Mouse (Mus musculus) lung, postnatal 0 days (tissue): ENCODE data around the gene Mrpl9. TPM values are rescaled to one million over a fixed set of nuclear protein-coding genes. Genes with fewer than 3 reads are reported as not detected.

ENCODE experiments used
- ATAC-seq: fragments of 200-750 bp; cut with Nextera tagmentation; 2 replicates; pipeline ENCODE4 v1.8.0; 2017; ENCODE audit warnings: moderate library complexity
- DNase-seq: peaks from one replicate; pipeline ENCODE4 v3.0.0-alpha.2; 2016; ENCODE audit warnings: low spot score
- H3K27ac ChIP-seq: fragments of 300-500 bp; sonication (generic); 2 replicates; pipeline ENCODE4 v1.5.1; 2014; ENCODE audit warnings: antibody characterized with exemption, mild to moderate bottlenecking, low read length, mixed read lengths
- H3K27me3 ChIP-seq: fragments of 300-500 bp; sonication (generic); replicated peaks from 2 replicates; pipeline ENCODE4 v1.6.1; 2014; ENCODE audit warnings: low read length, mixed read lengths; ENCODE audit not compliant: insufficient read depth
- H3K36me3 ChIP-seq: fragments of 300-500 bp; sonication (generic); 2 replicates; pipeline ENCODE4 v1.6.1; 2014; ENCODE audit warnings: low read length, mixed read lengths; ENCODE audit not compliant: insufficient read depth
- H3K4me1 ChIP-seq: fragments of 300-500 bp; sonication (generic); 2 replicates; pipeline ENCODE4 v1.6.1; 2014; ENCODE audit warnings: antibody characterized with exemption, low read depth, low read length, mixed read lengths; ENCODE audit not compliant: insufficient read depth
- H3K4me2 ChIP-seq: fragments of 300-500 bp; sonication (generic); replicated peaks from 2 replicates; pipeline ENCODE4 v1.6.1; 2014; ENCODE audit warnings: low read depth, mild to moderate bottlenecking, low read length, moderate library complexity, mixed read lengths
- H3K4me3 ChIP-seq: fragments of 300-500 bp; sonication (generic); 2 replicates; pipeline ENCODE4 v1.5.1; 2014; ENCODE audit warnings: low read depth, low read length
- H3K9ac ChIP-seq: fragments of 300-500 bp; sonication (generic); replicated peaks from 2 replicates; pipeline ENCODE4 v1.6.1; 2014; ENCODE audit warnings: low read depth, mild to moderate bottlenecking
- H3K9me3 ChIP-seq: fragments of 300-500 bp; sonication (generic); 2 replicates; pipeline ENCODE4 v1.6.1; 2016; ENCODE audit warnings: low read length, mixed read lengths
- CTCF ChIP-seq: IDR thresholded peaks from 2 replicates; pipeline ENCODE4 v1.5.1; 2016; ENCODE audit warnings: antibody characterized with exemption, mild to moderate bottlenecking
- EP300 ChIP-seq: IDR thresholded peaks from 2 replicates; pipeline ENCODE4 v1.6.1; 2016; ENCODE audit warnings: antibody characterized with exemption, mild to moderate bottlenecking, control low read depth
- WGBS: fragments of 180-500 bp; shearing (Covaris S2); extraction: QIAGEN DNeasy Blood & Tissue Kit; methylation state at CpG from one replicate; pipeline ENCODE4 v1.1.7; 2014; 5-methylcytosine and 5-hydroxymethylcytosine counted together
- polyA plus RNA-seq: library from polyadenylated mRNA; unstranded; fragments of >200 nt; fragmentation: Nextera tagmentation; extraction: Ambion mirVana; gene quantifications from 2 replicates; pipeline ENCODE4 v1.2.1, GENCODE M21; 2015

The Mrpl9 gene
- polyA plus RNA-seq, 1 experiment from 2014 or later, result 39.2 TPM

DNA sequence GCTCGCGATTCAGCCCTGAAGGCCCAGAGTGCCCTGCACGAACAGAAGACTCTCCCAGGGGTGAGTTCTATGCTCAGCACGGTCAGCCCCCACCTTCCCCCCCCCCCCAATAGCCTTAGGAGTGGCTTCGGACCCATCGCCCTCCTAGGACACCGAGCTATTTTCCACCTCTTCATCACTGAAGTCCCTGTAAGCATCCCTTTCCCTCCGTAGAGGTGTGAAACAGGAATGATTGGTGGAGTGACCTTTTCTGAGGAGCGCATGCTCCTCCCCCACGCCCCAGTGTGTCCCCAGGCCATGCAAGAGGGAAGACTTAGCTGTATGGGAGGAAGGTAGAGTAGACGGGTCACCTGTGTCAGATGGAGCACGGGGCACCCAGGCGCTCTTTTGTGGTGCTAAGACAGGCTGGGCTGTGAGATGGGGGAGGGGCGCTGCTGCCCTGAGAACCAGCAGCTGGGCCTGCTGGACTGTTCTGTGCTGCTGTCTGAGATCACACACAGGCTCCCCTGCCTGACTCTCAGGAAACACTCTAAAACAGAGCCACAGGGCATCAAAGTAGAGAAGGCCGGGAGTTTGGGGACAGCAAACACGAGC lies 37.3 kb downstream of the Mrpl9 start, which contains the start of gene Riiad1:
Gene Riiad1, minus strand, starts transcription at position 51 of the 594 bp plus-strand sequence.
- H3K9ac ChIP-seq, result no peak within 1 kb of the TSS
- no peak for TF ChIP-seq EP300
- TF ChIP-seq CTCF, result no peak
- H3K27ac ChIP-seq, result no peak within 1 kb of the TSS
- H3K4me2 ChIP-seq, result no peak within 1 kb of the TSS
- no peaks in the 10 kb centered on the region for H3K36me3 ChIP-seq
- H3K27me3 ChIP-seq, result 0 out of 2 replicates have a peak, but pooled peaks cover 5% of the 10 kb centered on the region
- H3K9me3 ChIP-seq, result no peaks in the 10 kb centered on the region
- 8% methylated on average over 16 of the region's 16 CpGs for WGBS
- no peaks in the 10 kb centered on the region for H3K4me1 ChIP-seq
- no peak within 1 kb of the TSS for H3K4me3 ChIP-seq
- no peak for DNase-seq
- no peak for ATAC-seq

DNA sequence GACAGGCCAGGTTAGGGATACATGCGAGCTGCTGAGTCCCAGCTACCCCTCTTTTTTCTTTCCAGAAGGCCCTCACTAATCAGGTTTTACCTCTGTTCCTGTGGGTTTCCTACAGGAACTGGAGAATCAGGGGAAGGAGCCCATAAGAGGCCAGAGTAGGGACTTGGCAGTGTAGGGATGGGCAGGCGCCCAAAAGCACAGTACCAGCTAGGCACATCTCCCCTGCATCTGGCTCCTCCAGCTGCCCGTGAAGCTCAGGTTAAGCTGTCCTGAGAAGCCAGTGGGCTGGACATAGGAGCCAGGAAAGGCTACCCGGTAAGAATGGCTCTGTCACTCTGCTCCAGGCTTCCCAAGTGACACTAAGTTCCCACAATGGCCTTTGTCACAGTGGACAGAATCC lies 38.3 kb downstream of the Mrpl9 start:
- no peak for TF ChIP-seq EP300
- TF ChIP-seq CTCF, result no peak
- H3K9me3 ChIP-seq, result no peaks in the 10 kb centered on the region
- no peak overlapping the region for H3K27ac ChIP-seq
- ATAC-seq, result no peak
- 60% methylated on average over 4 of the region's 4 CpGs for WGBS
- 0 out of 2 replicates have a peak, but pooled peaks cover 5% of the 10 kb centered on the region for H3K27me3 ChIP-seq
- no peaks in the 10 kb centered on the region for H3K4me1 ChIP-seq
- no peak overlapping the region for H3K4me3 ChIP-seq
- no peak overlapping the region for H3K4me2 ChIP-seq
- DNase-seq, result no peak
- no peaks in the 10 kb centered on the region for H3K36me3 ChIP-seq
- no peak overlapping the region for H3K9ac ChIP-seq

DNA sequence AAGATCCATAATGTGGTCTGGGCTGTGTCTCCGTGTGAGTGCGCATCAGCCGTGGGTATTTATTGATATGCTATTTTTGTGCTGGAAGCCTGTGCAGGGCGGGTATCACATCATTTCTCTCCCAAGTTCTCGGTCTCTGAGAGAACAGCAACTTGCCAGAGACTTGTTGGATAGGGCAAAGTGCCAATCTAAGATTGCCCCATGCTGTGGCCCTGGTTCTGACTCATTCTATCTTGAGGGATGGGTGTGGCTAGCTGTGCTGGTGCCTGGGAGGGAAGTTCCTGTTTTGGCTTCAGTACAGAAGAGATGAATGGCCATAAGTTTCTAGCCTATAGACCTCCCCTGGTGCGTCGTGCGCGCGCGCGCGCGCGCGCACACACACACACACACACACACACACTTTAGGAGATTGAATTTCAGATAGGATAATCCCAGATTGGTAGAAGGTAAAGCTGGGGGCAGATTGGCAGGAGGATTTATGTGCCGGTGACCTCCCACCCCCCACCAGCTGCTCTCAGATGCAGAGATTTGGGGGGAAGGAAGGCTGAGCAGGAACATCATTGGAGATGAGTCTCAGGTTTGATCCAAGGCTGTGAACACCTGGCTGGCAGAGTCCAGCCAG lies 39.8 kb downstream of the Mrpl9 start:
- Histone ChIP-seq H3K4me1 (no peaks in the 10 kb centered on the region), H3K4me2 (no peak overlapping the region), H3K27me3 (0 out of 2 replicates have a peak, but pooled peaks cover 5% of the 10 kb centered on the region), H3K36me3 (no peaks in the 10 kb centered on the region), H3K9ac (no peak overlapping the region), H3K9me3 (no peaks in the 10 kb centered on the region), H3K4me3 (no peak overlapping the region), H3K27ac (no peak overlapping the region)
- ATAC-seq (peak; percentile 53), DNase-seq (peak; percentile 76)
- WGBS, result 67% methylated on average over 17 of the region's 17 CpGs
- TF ChIP-seq CTCF (no peak), EP300 (no peak)

DNA sequence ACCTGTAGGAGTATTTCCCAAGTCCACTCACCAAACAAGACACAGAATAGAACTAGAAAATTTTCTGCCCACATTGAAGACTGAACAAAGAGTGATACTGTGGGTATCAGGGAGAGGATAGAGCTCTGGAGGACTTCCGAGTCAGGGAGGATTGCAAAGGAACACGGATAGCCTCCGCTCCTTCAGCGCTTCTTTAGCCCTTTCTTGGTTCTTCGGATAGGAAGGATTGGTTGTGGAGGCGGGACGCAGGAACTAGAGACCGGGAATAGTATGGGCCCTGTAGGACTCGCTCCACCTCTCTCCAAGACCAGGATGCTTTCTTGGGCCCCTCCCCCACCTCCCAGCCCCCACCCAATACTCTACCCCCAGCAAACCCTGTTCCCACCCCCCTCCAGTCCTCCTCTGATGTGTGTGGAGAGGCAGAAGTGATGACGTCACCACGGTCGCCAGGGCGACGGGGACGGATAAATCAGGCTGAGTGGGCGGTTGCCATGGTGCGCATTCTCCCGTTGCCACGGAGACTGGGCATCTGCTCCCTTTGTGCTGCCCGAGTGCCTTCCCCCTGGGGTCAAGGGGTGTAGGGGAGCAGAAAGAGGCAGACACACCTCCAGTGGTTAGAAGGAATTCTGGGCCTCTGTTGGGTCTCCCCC lies 40.8 kb downstream of the Mrpl9 start:
- Histone ChIP-seq H3K36me3 (no peaks in the 10 kb centered on the region), H3K27ac (no peak overlapping the region), H3K9ac (no peak overlapping the region), H3K4me3 (no peak overlapping the region), H3K27me3 (no peaks in the 10 kb centered on the region), H3K4me2 (no peak overlapping the region), H3K9me3 (no peaks in the 10 kb centered on the region), H3K4me1 (no peaks in the 10 kb centered on the region)
- 25% methylated on average over 20 of the region's 20 CpGs for WGBS
- DNase-seq (no peak), ATAC-seq (no peak)
- TF ChIP-seq CTCF (no peak), EP300 (no peak)

DNA sequence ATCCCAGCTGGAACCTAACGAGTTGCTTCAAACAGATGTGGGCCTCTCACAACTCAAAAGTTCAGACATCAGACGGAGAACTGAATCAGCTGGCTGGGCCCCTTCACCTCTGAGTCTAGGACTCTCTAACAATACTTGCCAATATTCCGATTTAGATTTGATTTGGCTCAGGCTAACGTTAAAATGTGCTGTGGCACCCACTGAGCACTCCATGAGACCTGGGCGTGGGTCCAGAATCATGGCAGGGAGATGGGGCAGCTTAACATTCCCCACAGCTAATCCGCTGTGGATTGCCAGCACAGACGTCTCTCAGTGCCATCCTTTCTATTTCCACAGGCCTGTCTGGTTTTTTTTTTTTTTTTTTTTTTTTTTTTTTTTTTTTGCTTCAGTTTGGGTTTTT lies 42.8 kb downstream of the Mrpl9 start:
- Histone ChIP-seq H3K9me3 (no peaks in the 10 kb centered on the region), H3K4me3 (no peak overlapping the region), H3K4me1 (no peaks in the 10 kb centered on the region), H3K27me3 (no peaks in the 10 kb centered on the region), H3K27ac (no peak overlapping the region), H3K36me3 (no peaks in the 10 kb centered on the region), H3K9ac (no peak overlapping the region), H3K4me2 (no peak overlapping the region)
- DNase-seq, result no peak
- TF ChIP-seq EP300, result no peak
- no peak for TF ChIP-seq CTCF
- 66% methylated on average over 7 of the region's 7 CpGs for WGBS
- no peak for ATAC-seq

DNA sequence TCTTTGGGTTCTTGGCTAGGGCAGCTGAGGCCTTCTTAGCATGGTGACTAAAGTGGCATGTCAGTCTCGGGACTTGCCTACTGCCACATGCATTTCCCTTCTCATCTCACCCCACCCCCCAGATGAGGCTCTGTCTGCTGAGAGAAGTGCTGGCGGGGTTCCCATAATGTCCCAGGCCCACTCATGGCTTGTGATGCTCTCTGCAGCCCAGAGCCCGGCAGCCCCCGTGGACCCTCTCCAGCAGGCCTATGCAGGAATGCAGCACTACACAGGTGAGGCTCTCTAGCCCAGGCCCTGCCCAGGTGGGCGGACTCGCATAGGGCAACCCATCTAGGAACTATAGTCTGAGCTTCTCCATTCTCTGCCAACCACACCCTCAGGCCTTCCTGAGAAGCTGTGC lies 44.5 kb downstream of the Mrpl9 start:
- Histone ChIP-seq H3K27me3 (no peaks in the 10 kb centered on the region), H3K36me3 (no peaks in the 10 kb centered on the region), H3K9ac (no peak overlapping the region), H3K4me3 (no peak overlapping the region), H3K4me1 (no peaks in the 10 kb centered on the region), H3K4me2 (no peak overlapping the region), H3K9me3 (no peaks in the 10 kb centered on the region), H3K27ac (no peak overlapping the region)
- ATAC-seq (no peak), DNase-seq (no peak)
- 55% methylated on average over 6 of the region's 6 CpGs for WGBS
- TF ChIP-seq EP300 (no peak), CTCF (no peak)
